Mouse (Mus musculus) gastrocnemius, postnatal 10 days (tissue): ENCODE results near the gene Ly6g6d. TPM values are rescaled to one million over a fixed set of nuclear protein-coding genes. Genes with fewer than 3 reads are reported as not detected.

Experiments used
- DNase-seq: peaks from one replicate; pipeline ENCODE4 v3.0.0; 2021; ENCODE audit warnings: mixed read lengths
- total RNA-seq, 2 experiments: library from RNA; stranded (reverse); gene quantifications; 2 replicates each; pipeline ENCODE4 v1.2.3; 2021

Gene Ly6g6d
- total RNA-seq, 2 experiments from 2014 or later = 0.97 TPM; not detected in 1

- DNase-seq = no peak
These were observed 9.5 kb downstream of the Ly6g6d start for GRCm38 (mm10) chr17:35068213-35068914.

GRCm38 (mm10) chr17:35066084-35066483, 11.8 kb downstream of the Ly6g6d start, which contains the start of gene Mpig6b:
TSS of gene Mpig6b (minus strand) at chr17:35066184.
- DNase-seq = no peak

- peak; percentile 41 for DNase-seq
These were observed 12.6 kb downstream of the Ly6g6d start, which contains the start of gene Ly6g6c for GRCm38 (mm10) chr17:35064951-35065947. TSS of gene Ly6g6c (plus strand) at chr17:35065388.

- no peak for DNase-seq
These were observed 13.4 kb downstream of the Ly6g6d start for GRCm38 (mm10) chr17:35064378-35064877.

DNA sequence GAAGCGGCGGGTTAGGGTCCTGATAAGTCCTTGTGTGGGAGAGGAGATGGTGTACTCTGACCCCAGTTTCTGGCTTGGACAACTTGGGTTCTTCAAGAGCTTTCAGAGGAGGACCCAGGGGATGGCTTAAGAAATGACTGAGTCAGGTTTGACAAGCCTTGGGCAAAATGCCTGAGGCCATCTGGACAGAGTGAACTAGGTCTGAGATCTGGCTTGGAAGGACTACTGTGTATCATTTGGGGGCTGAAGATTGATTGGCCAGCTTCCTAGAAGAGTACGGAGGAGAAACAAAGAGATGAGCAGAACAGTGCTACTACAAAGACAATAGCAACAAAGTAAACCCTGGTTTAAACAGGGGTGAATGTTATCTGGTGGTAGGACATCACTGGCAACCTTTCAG, 14.4 kb downstream of the Ly6g6d start:
- no peak for DNase-seq

DNA sequence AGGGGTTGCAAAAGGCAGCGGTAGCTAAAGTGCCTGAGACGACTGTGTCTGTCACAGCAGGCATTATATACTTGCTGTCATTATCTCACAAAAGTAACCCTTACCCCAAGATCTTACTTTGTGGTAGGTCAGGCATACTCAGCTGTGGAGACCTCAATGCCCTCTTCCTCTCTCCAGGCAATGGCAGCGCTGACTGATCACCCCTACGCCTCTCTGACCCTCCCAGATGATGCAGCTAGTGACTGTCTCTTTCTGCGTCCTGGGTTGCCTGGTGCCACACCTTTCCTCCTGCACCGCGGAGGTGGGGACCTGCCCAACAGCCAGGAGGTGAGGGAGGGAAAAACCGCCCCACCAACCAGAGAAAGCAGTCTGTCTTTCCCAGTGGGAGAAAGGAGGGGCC, 16.6 kb downstream of the Ly6g6d start:
- DNase-seq = no peak

DNA sequence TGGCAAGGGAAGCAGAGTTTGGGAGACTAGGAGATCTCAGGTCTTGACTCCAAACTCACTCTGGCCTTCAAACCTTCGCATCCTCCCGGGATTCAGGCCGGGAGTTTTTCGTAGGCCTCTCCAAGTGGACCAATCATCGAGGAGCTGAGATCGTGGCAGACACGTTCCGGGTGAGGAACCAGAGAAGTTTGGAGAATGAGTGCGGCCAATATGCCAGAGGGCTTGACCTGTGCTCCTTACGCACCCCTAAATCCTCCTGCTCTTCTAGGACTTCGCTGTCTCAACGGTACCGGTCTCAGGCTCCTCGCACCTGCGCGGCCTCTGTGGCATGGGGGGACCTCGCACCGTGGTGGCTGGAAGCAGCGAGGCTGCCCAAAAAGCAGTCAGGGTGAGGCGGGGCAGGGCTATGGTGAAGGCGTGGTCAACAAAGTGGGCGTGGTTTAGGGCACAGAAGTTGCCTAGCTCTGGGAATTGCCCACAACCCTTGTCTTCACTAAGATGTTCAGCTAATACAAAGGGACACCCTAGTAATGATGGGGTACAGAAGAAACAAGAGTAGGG, 17.0 kb downstream of the Ly6g6d start:
- peak; percentile 40 for DNase-seq

DNA sequence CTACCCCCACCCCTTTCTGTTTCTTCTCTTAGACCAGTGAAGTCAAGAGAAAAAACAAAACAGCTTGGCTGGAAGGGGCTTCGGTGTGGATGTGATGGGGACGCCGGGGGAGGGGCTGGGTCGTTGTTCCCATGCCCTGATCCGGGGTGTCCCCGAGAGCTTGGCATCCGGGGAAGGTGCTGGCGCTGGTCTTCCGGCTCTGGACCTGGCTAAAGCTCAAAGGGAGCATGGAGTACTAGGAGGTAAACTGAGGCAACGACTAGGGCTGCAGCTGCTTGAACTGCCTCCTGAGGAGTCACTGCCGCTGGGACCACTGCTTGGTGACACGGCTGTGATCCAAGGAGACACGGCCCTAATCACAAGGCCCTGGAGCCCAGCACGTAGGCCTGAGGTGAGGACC, 17.8 kb downstream of the Ly6g6d start:
- DNase-seq = no peak

GRCm38 (mm10) chr17:35058911-35059892, 18.7 kb downstream of the Ly6g6d start, which contains the start of gene Ddah2:
TSS of gene Ddah2 (plus strand) at chr17:35059035.
- DNase-seq = peak; percentile 92

GRCm38 (mm10) chr17:35058316-35058715, 19.5 kb downstream of the Ly6g6d start:
- no peak for DNase-seq

DNA sequence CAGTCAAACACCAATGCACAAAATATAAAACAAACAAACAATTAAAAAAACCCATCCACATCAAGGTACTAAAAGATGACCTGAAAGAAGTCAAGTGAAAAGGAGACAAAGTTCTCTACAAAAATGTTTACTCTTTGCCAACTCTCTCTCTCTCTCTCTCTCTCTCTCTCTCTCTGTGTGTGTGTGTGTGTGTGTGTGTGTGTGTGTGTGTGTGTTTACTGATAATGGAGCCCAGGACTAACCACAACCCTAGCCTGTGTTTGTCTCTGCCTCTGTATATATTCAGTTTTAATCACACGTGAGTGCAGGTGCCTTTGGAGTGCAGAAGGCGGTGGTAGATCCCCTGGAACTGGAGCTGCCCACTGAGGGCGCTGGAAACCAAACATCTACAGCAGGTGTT, 20.8 kb downstream of the Ly6g6d start:
- no peak for DNase-seq

DNA sequence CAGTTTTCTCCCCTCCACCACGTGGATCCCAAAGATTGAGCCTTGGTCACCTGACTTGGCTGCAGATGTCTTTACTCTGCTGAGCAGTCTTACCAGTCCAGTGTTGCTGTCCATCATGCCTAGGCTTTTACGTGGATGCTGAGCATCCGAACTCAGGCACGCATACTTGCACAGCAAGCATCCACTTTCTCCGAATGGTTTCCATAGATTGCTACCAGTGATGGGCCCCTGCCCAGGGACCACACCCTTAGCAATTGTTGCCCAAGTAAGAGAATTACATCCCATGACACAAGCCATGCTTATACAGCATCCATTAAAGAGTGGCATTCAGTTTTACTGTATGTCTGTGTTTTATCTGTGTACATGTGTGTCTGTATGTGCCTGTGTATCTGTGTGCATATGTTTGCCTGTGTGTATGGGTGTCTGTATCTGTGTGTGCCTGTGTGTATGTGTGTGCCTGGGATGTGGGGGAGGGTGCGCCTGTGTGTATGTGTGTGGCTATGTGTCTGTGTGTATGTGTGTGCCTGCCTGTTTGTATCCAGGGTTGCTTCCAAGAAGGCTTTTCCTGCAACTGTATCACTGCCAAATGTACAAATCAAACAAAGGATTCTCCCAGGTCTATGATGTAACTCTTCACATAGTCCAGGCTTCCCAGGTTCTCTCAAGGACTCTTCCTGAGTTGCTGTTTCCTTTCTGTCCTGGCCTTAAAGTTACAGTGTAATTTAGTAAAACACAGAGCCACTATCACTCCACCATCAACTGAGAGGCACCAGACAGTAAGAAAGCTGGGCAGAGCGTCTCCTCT, 22.0 kb downstream of the Ly6g6d start:
- no peak for DNase-seq

GRCm38 (mm10) chr17:35052271-35052798, 25.5 kb downstream of the Ly6g6d start:
- no peak for DNase-seq

DNA sequence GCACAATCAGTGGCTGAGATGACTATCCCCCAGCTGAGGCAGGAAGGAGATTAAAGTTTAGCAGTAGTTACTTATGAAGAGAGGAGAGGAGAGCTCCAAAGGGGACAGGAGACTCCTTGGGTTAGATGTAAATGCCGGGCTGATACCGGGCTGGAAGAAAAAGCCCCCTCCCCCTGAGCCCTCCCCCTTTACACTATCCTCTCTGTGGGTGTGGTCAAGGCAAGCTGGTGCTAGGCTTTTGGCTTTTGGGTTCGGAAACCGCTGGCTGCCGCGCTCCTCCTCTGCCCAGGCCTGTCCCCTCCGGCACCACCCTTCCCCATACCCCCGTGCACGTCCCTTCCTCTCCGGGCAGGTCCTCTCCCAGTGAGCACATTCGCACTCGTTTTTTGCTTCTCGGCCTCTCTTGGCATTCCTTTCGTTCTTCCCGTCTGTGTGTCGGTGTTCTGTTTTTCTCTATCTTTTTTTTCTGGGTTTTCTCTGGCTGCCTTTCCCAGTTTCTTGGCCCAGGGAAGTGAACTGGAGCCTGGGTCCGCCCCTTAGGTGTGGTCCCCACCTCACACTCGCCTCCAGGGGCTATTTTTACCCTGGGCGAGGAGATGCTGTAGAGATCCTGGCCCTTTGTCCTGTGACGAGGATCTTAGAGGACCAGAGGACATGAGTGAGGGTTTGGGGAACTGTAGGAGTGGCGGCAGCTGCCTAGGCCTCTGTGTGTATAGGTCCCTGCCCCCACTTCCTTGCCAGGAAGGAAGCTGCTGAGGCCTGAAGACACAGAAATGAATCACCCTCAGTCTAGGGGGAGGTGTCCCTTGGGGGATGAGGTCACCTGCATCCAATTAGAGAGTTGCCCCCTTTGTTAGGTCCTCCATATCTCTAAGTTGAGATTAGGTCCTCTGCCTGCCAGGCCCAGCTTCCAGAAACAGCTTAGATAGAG, 26.4 kb downstream of the Ly6g6d start:
- peak; percentile 42 for DNase-seq

- peak; percentile 75 for DNase-seq
These were observed 27.6 kb downstream of the Ly6g6d start for GRCm38 (mm10) chr17:35050126-35050750.

GRCm38 (mm10) chr17:35049561-35050016, 28.3 kb downstream of the Ly6g6d start, which contains the start of gene Clic1:
TSS of gene Clic1 (plus strand) at chr17:35049966.
- peak; percentile 53 for DNase-seq

DNA sequence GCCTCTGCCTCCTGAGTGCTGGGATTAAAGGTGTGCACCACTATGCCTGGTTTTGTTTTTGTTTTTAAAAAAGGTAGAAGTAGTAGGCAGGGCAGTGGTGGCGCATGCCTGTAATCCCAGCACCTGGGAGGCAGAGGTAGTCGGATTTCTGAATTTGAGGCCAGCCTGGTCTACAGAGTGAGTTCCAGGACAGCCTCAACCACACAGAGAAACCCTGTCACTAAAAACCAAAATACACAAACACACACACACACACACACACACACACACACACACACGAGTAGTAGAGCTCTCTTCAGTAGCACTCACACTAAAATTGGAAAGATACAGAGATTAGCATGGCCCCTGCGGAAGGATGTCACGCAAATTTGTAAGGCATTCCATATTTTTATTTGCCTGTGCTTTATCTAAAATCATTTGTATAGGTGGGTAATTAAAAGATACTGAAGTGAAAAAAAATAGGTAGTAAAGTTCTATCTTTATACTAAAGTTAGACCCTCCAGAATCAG, 28.9 kb downstream of the Ly6g6d start:
- DNase-seq = no peak
